Mouse (Mus musculus) hindbrain, embryonic 11.5 days (tissue): Measurements from ENCODE around the gene H60b. TPM values are rescaled to one million over a fixed set of nuclear protein-coding genes. Genes with fewer than 3 reads are reported as not detected.
"Not testable (repeated sequence)": the region's sequence is repeated elsewhere in the genome, so short reads cannot be mapped to it uniquely, and the experiment has no call there.

Source experiments
- ATAC-seq: fragments of 200-750 bp; cut with Nextera tagmentation; 2 replicates; pipeline ENCODE4 v1.8.0; 2017; ENCODE audit warnings: mild to moderate bottlenecking, moderate TSS enrichment, moderate library complexity; ENCODE audit not compliant: low FRiP score
- DNase-seq: peaks from one replicate; pipeline ENCODE4 v3.0.0-alpha.2; 2015; ENCODE audit warnings: low spot score
- H3K27ac ChIP-seq: fragments of 300-500 bp; sonication (generic); 2 replicates; pipeline ENCODE4 v1.5.1; 2014; ENCODE audit warnings: mild to moderate bottlenecking, low read depth, low read length
- H3K27me3 ChIP-seq: fragments of 300-500 bp; sonication (generic); 2 replicates; pipeline ENCODE4 v1.6.1; 2014; ENCODE audit warnings: mild to moderate bottlenecking, low read length, moderate library complexity, mixed read lengths; ENCODE audit not compliant: control insufficient read depth, insufficient read depth
- H3K36me3 ChIP-seq: fragments of 300-500 bp; sonication (generic); 2 replicates; pipeline ENCODE4 v1.6.1; 2014; ENCODE audit warnings: mild to moderate bottlenecking, low read length, moderate library complexity, mixed read lengths; ENCODE audit not compliant: control insufficient read depth, insufficient read depth
- H3K4me1 ChIP-seq: fragments of 300-500 bp; sonication (generic); replicated peaks from 2 replicates; pipeline ENCODE4 v1.6.1; 2014; ENCODE audit warnings: low read length, mixed read lengths; ENCODE audit not compliant: control insufficient read depth, insufficient read depth
- H3K4me2 ChIP-seq: fragments of 300-500 bp; sonication (generic); replicated peaks from 2 replicates; pipeline ENCODE4 v1.6.1; 2014; ENCODE audit warnings: mild to moderate bottlenecking, low read depth, low read length
- H3K4me3 ChIP-seq: fragments of 300-500 bp; sonication (generic); 2 replicates; pipeline ENCODE4 v1.5.1; 2014; ENCODE audit warnings: low read depth, low read length
- H3K9ac ChIP-seq: fragments of 300-500 bp; sonication (generic); 2 replicates; pipeline ENCODE4 v1.6.1; 2014; ENCODE audit warnings: low read depth, low read length
- H3K9me3 ChIP-seq: fragments of 300-500 bp; sonication (generic); 2 replicates; pipeline ENCODE4 v1.6.1; 2016; ENCODE audit warnings: low read length; ENCODE audit not compliant: control insufficient read depth
- WGBS: fragments of 180-500 bp; shearing (Covaris S2); extraction: QIAGEN DNeasy Blood & Tissue Kit; methylation state at CpG from one replicate; pipeline ENCODE4 v1.1.7; 2014; 5-methylcytosine and 5-hydroxymethylcytosine counted together
- polyA plus RNA-seq: library from polyadenylated mRNA; unstranded; fragments of >200 nt; fragmentation: Nextera tagmentation; extraction: Ambion mirVana; gene quantifications from 2 replicates; pipeline ENCODE4 v1.2.1, GENCODE M21; 2014

Gene H60b
- polyA plus RNA-seq, 1 experiment from 2014 or later: 2.9 TPM

GRCm38 (mm10) chr10:22176515-22176914 lies 18.1 kb downstream of the H60b start:
- not testable (repeated sequence) for H3K4me3 ChIP-seq, H3K9me3 ChIP-seq, H3K9ac ChIP-seq

GRCm38 (mm10) chr10:22191035-22191434 lies 32.6 kb downstream of the H60b start:
- H3K9ac ChIP-seq, H3K36me3 ChIP-seq, H3K4me3 ChIP-seq, H3K27me3 ChIP-seq, H3K4me2 ChIP-seq, H3K4me1 ChIP-seq, H3K9me3 ChIP-seq, H3K27ac ChIP-seq: not testable (repeated sequence)
- DNase-seq: peak; percentile 18
- 3% methylated on average over 6 of the region's 10 CpGs for WGBS
- ATAC-seq: peak; percentile 84

More at GRCm38 (mm10) chr10:22176515-22176914, 18.1 kb downstream of the H60b start:
- H3K27me3 ChIP-seq, ATAC-seq, DNase-seq, H3K4me2 ChIP-seq, H3K36me3 ChIP-seq, H3K4me1 ChIP-seq, H3K27ac ChIP-seq: not testable (repeated sequence)
- 89% methylated on average over 2 of the region's 2 CpGs for WGBS

GRCm38 (mm10) chr10:22201352-22201751 lies 43.0 kb downstream of the H60b start:
- not testable (repeated sequence) for ATAC-seq, H3K36me3 ChIP-seq, DNase-seq, H3K4me3 ChIP-seq, H3K27me3 ChIP-seq, H3K9me3 ChIP-seq, H3K4me1 ChIP-seq, H3K27ac ChIP-seq, H3K9ac ChIP-seq, H3K4me2 ChIP-seq
- WGBS: no CpG with 5 or more reads among the region's 3 CpGs

GRCm38 (mm10) chr10:22202784-22203583 lies 44.6 kb downstream of the H60b start:
- ATAC-seq, H3K27ac ChIP-seq: not testable (repeated sequence)

GRCm38 (mm10) chr10:22206443-22206842 lies 48.1 kb downstream of the H60b start:
- H3K9ac ChIP-seq, H3K27me3 ChIP-seq, H3K4me1 ChIP-seq, DNase-seq, H3K27ac ChIP-seq, H3K4me3 ChIP-seq, H3K4me2 ChIP-seq, H3K9me3 ChIP-seq, ATAC-seq, H3K36me3 ChIP-seq: not testable (repeated sequence)
- 62% methylated on average over 1 of the region's 1 CpGs for WGBS

More at GRCm38 (mm10) chr10:22202784-22203583, 44.6 kb downstream of the H60b start:
- DNase-seq, H3K36me3 ChIP-seq, H3K4me1 ChIP-seq, H3K4me3 ChIP-seq, H3K9me3 ChIP-seq, H3K4me2 ChIP-seq, H3K9ac ChIP-seq, H3K27me3 ChIP-seq: not testable (repeated sequence)
- WGBS: no CpG with 5 or more reads among the region's 2 CpGs

GRCm38 (mm10) chr10:22212012-22212696 lies 53.8 kb downstream of the H60b start:
- not testable (repeated sequence) for H3K9me3 ChIP-seq
- peak; percentile 71 for ATAC-seq

GRCm38 (mm10) chr10:22223474-22224349 lies 65.3 kb downstream of the H60b start:
- peak; percentile 64; the same call in 1 of the 2 replicates for ATAC-seq

More at GRCm38 (mm10) chr10:22212012-22212696, 53.8 kb downstream of the H60b start:
- H3K9ac ChIP-seq, H3K27me3 ChIP-seq, H3K27ac ChIP-seq, H3K4me3 ChIP-seq, H3K4me1 ChIP-seq, H3K4me2 ChIP-seq, H3K36me3 ChIP-seq: not testable (repeated sequence)
- peak; percentile 50 for DNase-seq
- WGBS: 3% methylated on average over 7 of the region's 11 CpGs

GRCm38 (mm10) chr10:22265060-22265459 lies 106.7 kb downstream of the H60b start:
- Histone ChIP-seq H3K36me3 (no peaks in the 10 kb centered on the region), H3K27me3 (no peaks in the 10 kb centered on the region), H3K9ac (no peak overlapping the region), H3K9me3 (no peaks in the 10 kb centered on the region), H3K4me2 (no peak overlapping the region), H3K4me3 (no peak overlapping the region), H3K4me1 (no peaks in the 10 kb centered on the region), H3K27ac (no peak overlapping the region)
- ATAC-seq (no peak), DNase-seq (no peak)
- 94% methylated on average over 8 of the region's 8 CpGs for WGBS

More at GRCm38 (mm10) chr10:22223474-22224349, 65.3 kb downstream of the H60b start:
- H3K4me3 ChIP-seq, H3K4me1 ChIP-seq, H3K36me3 ChIP-seq, H3K9me3 ChIP-seq, H3K27me3 ChIP-seq, H3K9ac ChIP-seq, H3K27ac ChIP-seq, DNase-seq, H3K4me2 ChIP-seq: not testable (repeated sequence)
- WGBS: no CpG with 5 or more reads among the region's 7 CpGs
